Mouse (Mus musculus): ENCODE results near the gene Ptpn14.

- no peak for TF ChIP-seq POLR2A (IDR thresholded peaks at IDR 0.05; ENCODE audit: borderline replicate concordance, low read depth, low read length)
- TF ChIP-seq CTCF (IDR thresholded peaks at IDR 0.05; ENCODE audit: low read depth, low read length), result no peak
These were observed 21.9 kb upstream of the Ptpn14 start for GRCm38 (mm10) chr1:189706040-189706645.

Measured in bone marrow macrophage, adult 2 months (primary cell).